Comparison of ENCODE assay signal across 20 mouse cellular contexts in the genomic region with DNA sequence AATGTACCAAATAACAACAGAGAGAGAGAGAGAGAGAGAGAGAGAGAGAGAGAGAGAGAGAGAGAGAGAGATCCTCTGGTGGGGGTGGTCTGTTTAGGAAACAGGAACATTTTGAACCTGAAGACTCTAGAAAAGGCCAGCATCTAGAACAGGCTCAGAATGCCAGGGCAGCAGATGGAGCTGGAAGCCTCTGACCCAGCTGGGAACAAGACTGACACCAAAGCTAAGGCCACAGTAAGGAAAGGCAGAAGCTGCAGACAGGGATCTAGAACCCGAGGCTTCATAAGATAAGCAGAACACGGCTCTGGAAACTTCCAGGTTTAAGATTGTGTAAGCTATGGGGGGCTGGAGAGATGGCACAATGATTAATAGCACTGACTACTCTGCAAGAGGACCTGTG. TPM values are rescaled to one million over a fixed set of nuclear protein-coding genes. Genes with fewer than 3 reads are reported as not detected.
"Had no signal": no experiment of that assay in that cellular context is flagged by ENCODE, and none has a peak within 500 bp of the region (broad histone marks: within the 10 kb centered on the region; RNA-seq: fewer than 3 reads in every experiment).

No protein-coding gene starts in this region.

- H3K27ac ChIP-seq: limb, embryonic 12.5 days; liver, embryonic 14.5 days; macrophage; midbrain, embryonic 12.5 days; midbrain, embryonic 15.5 days; neural tube, embryonic 12.5 days; neural tube, embryonic 15.5 days had no signal

- H3K4me2 ChIP-seq: limb, embryonic 12.5 days; limb, embryonic 15.5 days; liver, embryonic 11.5 days; lung, embryonic 14.5 days; midbrain, embryonic 12.5 days; neural tube, embryonic 12.5 days had no signal

- ATAC-seq: liver, postnatal 0 days; lung, postnatal 0 days; midbrain, embryonic 15.5 days had no signal

- H3K9me3 ChIP-seq: limb, embryonic 12.5 days; limb, embryonic 15.5 days; midbrain, embryonic 12.5 days; midbrain, embryonic 15.5 days; neural tube, embryonic 12.5 days; neural tube, embryonic 15.5 days had no signal

- H3K36me3 ChIP-seq: limb, embryonic 12.5 days; limb, embryonic 15.5 days; midbrain, embryonic 12.5 days; midbrain, embryonic 15.5 days had no signal

- H3K4me3 ChIP-seq: limb, embryonic 12.5 days; limb, embryonic 15.5 days; midbrain, embryonic 12.5 days; midbrain, embryonic 15.5 days; neural tube, embryonic 12.5 days; neural tube, embryonic 15.5 days had no signal

- H3K9ac ChIP-seq: limb, embryonic 12.5 days; limb, embryonic 15.5 days; liver, embryonic 14.5 days; liver, postnatal 0 days; lung, embryonic 14.5 days; midbrain, embryonic 12.5 days; midbrain, embryonic 15.5 days; neural tube, embryonic 12.5 days had no signal

- DNase-seq: kidney, postnatal 14 days; kidney, postnatal 4 days; left cerebral cortex, postnatal 4 days; liver, postnatal 0 days; lung, embryonic 14.5 days; right cerebral cortex, adult 18-20 months; right cerebral cortex, postnatal 14 days; right cerebral cortex, postnatal 4 days; thymus, adult 18-20 months; thymus, postnatal 36 days had no signal

RNA-seq across cellular contexts. Expression of a gene that starts 2.8 kb away (rescaled TPM):
- polyA plus RNA-seq: liver, postnatal 0 days; macrophage had no signal

RNA-seq across cellular contexts. Expression of a gene that starts 6.4 kb away (rescaled TPM):
- polyA plus RNA-seq: liver, embryonic 11.5 days; liver, postnatal 0 days; lung, postnatal 0 days; macrophage had no signal

RNA-seq across cellular contexts. Expression of a gene that starts 28.9 kb away (rescaled TPM):
- polyA plus RNA-seq: macrophage had no signal
